Comparison of ENCODE assay signal across 8 mouse cellular contexts in genomic region chr7:19629361-19629734, GRCm38 (mm10). TPM values are rescaled to one million over a fixed set of nuclear protein-coding genes. Genes with fewer than 3 reads are reported as not detected.
DNase-seq lines count a peak whose midpoint lies in the region; ATAC-seq and TF ChIP-seq lines count a peak whose summit lies in the region.

TSS of gene Relb (minus strand) at chr7:19629438.

- peak; percentile 44 for DNase-seq in fibroblast of lung, adult 2 months (ENCODE audit: low read depth)
- peak; percentile 97 for DNase-seq in kidney, postnatal 10 days
- DNase-seq in liver, embryonic 11.5 days (ENCODE audit: low spot score), result peak; percentile 88
- peak; percentile 89 to 94 for DNase-seq in spleen, postnatal 4 days (ENCODE audit: low spot score in 2 of 2)

- under 1% methylated on average over 40 of the region's 41 CpGs for WGBS in heart, embryonic 13.5 days
- 1% methylated on average over 41 of the region's 41 CpGs for WGBS in liver, embryonic 11.5 days

- peak within 1 kb of the TSS; percentile 70 for H3ac ChIP-seq in myocyte (ENCODE audit: control insufficient read depth, insufficient read length)

- peak; percentile 77 for TF ChIP-seq POLR2A in myocyte (IDR thresholded peaks at IDR 0.05; ENCODE audit: insufficient read length, low read depth)

- H3K9me3 ChIP-seq in heart, embryonic 13.5 days, result no peaks in the 10 kb centered on the region
- no peaks in the 10 kb centered on the region for H3K9me3 ChIP-seq in liver, embryonic 11.5 days (ENCODE audit: control insufficient read depth, low read length)

- peak; percentile 24 for ATAC-seq in CD4-positive, CD25-positive, alpha-beta regulatory T cell, adult 4 months
- peak; percentile 73 for ATAC-seq in heart, embryonic 13.5 days (ENCODE audit: extremely low read depth, insufficient number of reproducible peaks, low FRiP score, low TSS enrichment)
- ATAC-seq in liver, embryonic 11.5 days (replicated peaks; ENCODE audit: low FRiP score), result peak; percentile 42

- no peaks in the 10 kb centered on the region for H3K79me2 ChIP-seq in myocyte (ENCODE audit: control insufficient read depth, insufficient read depth)

- no peaks in the 10 kb centered on the region for H3K27me3 ChIP-seq in heart, embryonic 13.5 days (replicated peaks)
- no peaks in the 10 kb centered on the region for H3K27me3 ChIP-seq in liver, embryonic 11.5 days (replicated peaks; ENCODE audit: control insufficient read depth, insufficient read depth, low read length)
- H3K27me3 ChIP-seq in myocyte (ENCODE audit: control insufficient read depth, insufficient read depth, insufficient read length), result no peaks in the 10 kb centered on the region

- H3K27ac ChIP-seq in brown adipose tissue, adult 24 weeks (replicated peaks; ENCODE audit: low read depth, low read length), result peak within 1 kb of the TSS; percentile 84
- H3K27ac ChIP-seq in heart, embryonic 13.5 days (replicated peaks), result peak within 1 kb of the TSS; percentile 93
- peak within 1 kb of the TSS; percentile 76 for H3K27ac ChIP-seq in liver, embryonic 11.5 days (ENCODE audit: low read depth, low read length)

- H3K36me3 ChIP-seq in heart, embryonic 13.5 days, result peaks cover 26% of the 10 kb centered on the region
- H3K36me3 ChIP-seq in liver, embryonic 11.5 days (ENCODE audit: control insufficient read depth, insufficient read depth, low read length), result peaks cover 8% of the 10 kb centered on the region
- no peaks in the 10 kb centered on the region for H3K36me3 ChIP-seq in myocyte (ENCODE audit: control insufficient read depth, insufficient read depth)

- peak within 1 kb of the TSS; percentile 93 for H3K4me2 ChIP-seq in heart, embryonic 13.5 days
- H3K4me2 ChIP-seq in liver, embryonic 11.5 days, result peak within 1 kb of the TSS; percentile 99
- peak within 1 kb of the TSS; percentile 76 for H3K4me2 ChIP-seq in myocyte (ENCODE audit: low read depth)

- H3K9ac ChIP-seq in heart, embryonic 13.5 days, result peak within 1 kb of the TSS; percentile 82
- peak within 1 kb of the TSS; percentile 61 for H3K9ac ChIP-seq in liver, embryonic 11.5 days (ENCODE audit: low read depth, low read length)

- peaks cover 3% of the 10 kb centered on the region; the same call in 1 of the 2 replicates for H3K4me1 ChIP-seq in brown adipose tissue, adult 24 weeks (ENCODE audit: control insufficient read depth, insufficient read depth, insufficient read length, low read length)
- peaks cover 12% of the 10 kb centered on the region for H3K4me1 ChIP-seq in heart, embryonic 13.5 days
- peaks cover 24% of the 10 kb centered on the region for H3K4me1 ChIP-seq in liver, embryonic 11.5 days (replicated peaks; ENCODE audit: control insufficient read depth, insufficient read depth, low read length)

- peak within 1 kb of the TSS; percentile 73 for H3K4me3 ChIP-seq in brown adipose tissue, adult 24 weeks (ENCODE audit: insufficient read depth, low read depth, low read length)
- H3K4me3 ChIP-seq in heart, embryonic 13.5 days, result peak within 1 kb of the TSS; percentile 84
- H3K4me3 ChIP-seq in liver, embryonic 11.5 days (ENCODE audit: low read depth, low read length), result peak within 1 kb of the TSS; percentile 79
- H3K4me3 ChIP-seq in myocyte, result peak within 1 kb of the TSS; percentile 42

TF ChIP-seq in myocyte, 11 proteins besides CTCF, POLR2A, EP300 and RAD21:
- TF ChIP-seq SRF (IDR thresholded peaks at IDR 0.05; ENCODE audit: control insufficient read depth, insufficient read length, low read depth) (no peak), E2F4 (IDR thresholded peaks at IDR 0.05; ENCODE audit: insufficient read depth) (no peak), REST (IDR thresholded peaks at IDR 0.05; ENCODE audit: insufficient read depth, insufficient read length) (no peak), MYOG (IDR thresholded peaks at IDR 0.05; ENCODE audit: control insufficient read depth in 1 of 3, insufficient read depth in 1 of 3, insufficient read length in 2 of 3, low read depth in 2 of 3) (no peak), MYOD1 (IDR thresholded peaks at IDR 0.05; ENCODE audit: control insufficient read depth in 1 of 3, insufficient read length in 2 of 3, low read depth in 2 of 3) (peak in 1 of 3 experiments; percentile 32), MAX (IDR thresholded peaks at IDR 0.05; ENCODE audit: low read depth) (no peak), USF1 (IDR thresholded peaks at IDR 0.05; ENCODE audit: low read depth) (peak; percentile 91), TCF3 (IDR thresholded peaks at IDR 0.05; ENCODE audit: insufficient read length, low read depth) (no peak), CEBPB (IDR thresholded peaks at IDR 0.05; ENCODE audit: insufficient read depth, poor library complexity, severe bottlenecking) (no peak), POLR2AphosphoS2 (IDR thresholded peaks at IDR 0.05; ENCODE audit: insufficient read length, low read depth) (peak; percentile 70), TCF12 (IDR thresholded peaks at IDR 0.05; ENCODE audit: insufficient read depth, poor library complexity, severe bottlenecking) (no peak)

RNA-seq across cellular contexts. Expression of gene Relb, which starts in this region (rescaled TPM):
- 10 to 100 TPM; 12.7 to 14.8 TPM for polyA plus RNA-seq in CD4-positive, CD25-positive, alpha-beta regulatory T cell, adult 4 months (2017; shearing (Covaris generic))
- 7.1 and 10.5 TPM in 2 replicates for polyA plus RNA-seq in brown adipose tissue, adult 24 weeks (2012; ENCODE audit: insufficient read depth, insufficient read length, missing spikeins)
- 5.6 and 6.2 TPM in 2 replicates for polyA plus RNA-seq in heart, embryonic 13.5 days (2015; fragmentation: Nextera tagmentation; extraction: Ambion mirVana)
- polyA plus RNA-seq in liver, embryonic 11.5 days (2014; fragmentation: Nextera tagmentation; extraction: Ambion mirVana), result 2.0 and 2.3 TPM in 2 replicates
- 25.7 TPM for polyA plus RNA-seq in myocyte (2012; fragmentation: generic; extraction: Trizol)

Comparison
In these comparisons a context has a peak if more than half of its experiments do, and no peak if none do; other contexts are left out.
1. Peak in every context shown above with its lines: DNase-seq, ATAC-seq, H3K4me3 ChIP-seq and H3K27ac ChIP-seq.
2. DNase-seq: peak in every context shown above with its lines; median percentile 97 in kidney, postnatal 10 days; 92 in spleen, postnatal 4 days; 88 in liver, embryonic 11.5 days; 44 in fibroblast of lung, adult 2 months.